Mouse (Mus musculus): ENCODE data around the gene Gm3880.
"Not testable (repeated sequence)": the region's sequence is repeated elsewhere in the genome, so short reads cannot be mapped to it uniquely, and the experiment has no call there.

- TF ChIP-seq POLR2A, CTCF (IDR thresholded peaks at IDR 0.05; ENCODE audit: extremely low read depth, insufficient read depth, low read length): not testable (repeated sequence)
Measured at GRCm38 (mm10) chrX:102707535-102707934, 20.8 kb upstream of the Gm3880 start, which contains the start of the genes Gm9112 and Dmrtc1b.
